ENCODE assay signal across 8 mouse cellular contexts in genomic region chr5:115428831-115429358, GRCm38 (mm10). TPM values are rescaled to one million over a fixed set of nuclear protein-coding genes. Genes with fewer than 3 reads are reported as not detected.
DNase-seq lines count a peak whose midpoint lies in the region; ATAC-seq and TF ChIP-seq lines count a peak whose summit lies in the region.

No protein-coding gene starts in this region.

- no peak for DNase-seq in heart, postnatal 25 days (ENCODE audit: low spot score)
- DNase-seq in CH12.LX (ENCODE audit: extremely low read depth) (no peak), adipocyte (ENCODE audit: low spot score) (no peak)
- no peak for DNase-seq in right cerebral cortex, postnatal 10 days (ENCODE audit: low spot score in 2 of 2)

- no peaks in the 10 kb centered on the region for H3K79me2 ChIP-seq in CH12.LX (replicated peaks; ENCODE audit: control insufficient read depth, extremely low read depth, insufficient read depth, poor library complexity, severe bottlenecking)

- no peak overlapping the region for H3K27ac ChIP-seq in heart, embryonic 11.5 days (ENCODE audit: low read depth, low read length)
- no peak overlapping the region for H3K27ac ChIP-seq in CH12.LX (ENCODE audit: insufficient read depth, low read depth)
- H3K27ac ChIP-seq in forebrain, embryonic 16.5 days (ENCODE audit: low read length), result peak overlapping the region; percentile 93
- no peak overlapping the region for H3K27ac ChIP-seq in liver, embryonic 15.5 days (replicated peaks)

- ATAC-seq in heart, embryonic 11.5 days (replicated peaks; ENCODE audit: insufficient number of reproducible peaks, low FRiP score, low TSS enrichment), result no peak
- no peak for ATAC-seq in forebrain, embryonic 16.5 days
- ATAC-seq in liver, embryonic 15.5 days (ENCODE audit: insufficient read depth), result no peak
- ATAC-seq in frontal cortex, adult (ENCODE audit: low TSS enrichment), result no peak

- 2% methylated on average over 20 of the region's 20 CpGs for WGBS in heart, embryonic 11.5 days (ENCODE audit: insufficient replicate concordance)
- WGBS in forebrain, embryonic 16.5 days, result under 1% methylated on average over 20 of the region's 20 CpGs
- 3% methylated on average over 20 of the region's 20 CpGs for whole genome bisulfite sequencing in liver, embryonic 15.5 days (ENCODE audit: insufficient replicate concordance)

- peaks cover 19% of the 10 kb centered on the region; the same call in 1 of the 2 replicates for H3K4me1 ChIP-seq in heart, embryonic 11.5 days (ENCODE audit: control insufficient read depth, insufficient read depth, low read length)
- peaks cover 0 to 11% of the 10 kb centered on the region in 2 experiments; a peak in 2 of 4 replicates for H3K4me1 ChIP-seq in CH12.LX (ENCODE audit: control insufficient read depth in 1 of 2, insufficient read depth in 2 of 2)
- H3K4me1 ChIP-seq in forebrain, embryonic 16.5 days (replicated peaks; ENCODE audit: control insufficient read depth, insufficient read depth, low read length), result peaks cover 48% of the 10 kb centered on the region
- H3K4me1 ChIP-seq in liver, embryonic 15.5 days (replicated peaks), result 0 out of 2 replicates have a peak, but pooled peaks cover 2% of the 10 kb centered on the region

- H3K36me3 ChIP-seq in heart, embryonic 11.5 days (ENCODE audit: control insufficient read depth, insufficient read depth, low read length), result no peaks in the 10 kb centered on the region
- peaks cover 0 to 16% of the 10 kb centered on the region in 2 experiments for H3K36me3 ChIP-seq in CH12.LX (replicated peaks in 1 of 2; ENCODE audit: control insufficient read depth in 1 of 2, insufficient read depth in 1 of 2, low read length in 1 of 2)
- H3K36me3 ChIP-seq in forebrain, embryonic 16.5 days (ENCODE audit: control insufficient read depth, insufficient read depth), result peaks cover 2% of the 10 kb centered on the region; the same call in 1 of the 2 replicates
- H3K36me3 ChIP-seq in liver, embryonic 15.5 days (replicated peaks), result no peaks in the 10 kb centered on the region

- no peak for TF ChIP-seq EP300 in CH12.LX (IDR thresholded peaks at IDR 0.05; ENCODE audit: low read length)

- TF ChIP-seq CTCF in CH12.LX (conservative IDR thresholded peaks at IDR 0.05 in 1 of 2, IDR thresholded peaks at IDR 0.05 in 1 of 2; ENCODE audit: low read depth in 2 of 2, low read length in 2 of 2), result no peak

- no peaks in the 10 kb centered on the region for H3K9me3 ChIP-seq in heart, embryonic 11.5 days (replicated peaks; ENCODE audit: control insufficient read depth, low read length)
- H3K9me3 ChIP-seq in CH12.LX (replicated peaks; ENCODE audit: low read length), result no peaks in the 10 kb centered on the region
- no peaks in the 10 kb centered on the region for H3K9me3 ChIP-seq in forebrain, embryonic 16.5 days (ENCODE audit: control insufficient read depth, low read length)
- no peaks in the 10 kb centered on the region for H3K9me3 ChIP-seq in liver, embryonic 15.5 days (replicated peaks)

- in situ Hi-C loops in CH12.LX (cut with MboI; ENCODE audit: low pct_ligation_motif_present, low pct_unique_long_range_greater_than_20kb, low sequenced_read_pairs), result no loop called here

- dilution Hi-C loops in CH12.LX (cut with MboI; ENCODE audit: extremely low pct_ligation_motif_present, extremely low pct_unique_long_range_greater_than_20kb, low sequenced_read_pairs), result no loop called here

- H3K27me3 ChIP-seq in heart, embryonic 11.5 days (ENCODE audit: control insufficient read depth, insufficient read depth, low read length), result peaks cover 27% of the 10 kb centered on the region
- peaks cover 5% of the 10 kb centered on the region for H3K27me3 ChIP-seq in CH12.LX (replicated peaks)
- no peaks in the 10 kb centered on the region for H3K27me3 ChIP-seq in forebrain, embryonic 16.5 days (replicated peaks; ENCODE audit: control insufficient read depth, insufficient read depth, low read length)
- peaks cover 91% of the 10 kb centered on the region for H3K27me3 ChIP-seq in liver, embryonic 15.5 days

- H3K4me3 ChIP-seq in heart, embryonic 11.5 days (ENCODE audit: low read depth, low read length), result peak overlapping the region; percentile 86
- peak overlapping the region; percentile 11 to 43 (median 13) for H3K4me3 ChIP-seq in CH12.LX (replicated peaks in 1 of 3; ENCODE audit: low read depth in 2 of 3, low read length in 2 of 3, poor library complexity in 1 of 3)
- peak overlapping the region; percentile 97 for H3K4me3 ChIP-seq in forebrain, embryonic 16.5 days (replicated peaks; ENCODE audit: low read length)
- H3K4me3 ChIP-seq in liver, embryonic 15.5 days (replicated peaks), result peak overlapping the region; percentile 54

- no peak for TF ChIP-seq POLR2A in CH12.LX (IDR thresholded peaks at IDR 0.05; ENCODE audit: low read depth, low read length)

- intact Hi-C loops in heart, postnatal 25 days (cut with DNase I), result no loop called here

- no peak for TF ChIP-seq RAD21 in CH12.LX (IDR thresholded peaks at IDR 0.05; ENCODE audit: low read depth, low read length)

- H3K9ac ChIP-seq in heart, embryonic 11.5 days (ENCODE audit: low read depth, low read length), result peak overlapping the region; percentile 82
- H3K9ac ChIP-seq in CH12.LX (ENCODE audit: insufficient read depth, low read depth), result no peak overlapping the region; the same call in 1 of the 2 replicates
- peak overlapping the region; percentile 100 for H3K9ac ChIP-seq in forebrain, embryonic 16.5 days (replicated peaks; ENCODE audit: low read depth, low read length)
- H3K9ac ChIP-seq in liver, embryonic 15.5 days, result no peak overlapping the region

- peak overlapping the region; percentile 96 for H3K4me2 ChIP-seq in heart, embryonic 11.5 days
- peak overlapping the region; percentile 29 for H3K4me2 ChIP-seq in CH12.LX (ENCODE audit: insufficient read depth, low read depth, poor library complexity, severe bottlenecking)
- peak overlapping the region; percentile 92 for H3K4me2 ChIP-seq in forebrain, embryonic 16.5 days (ENCODE audit: low read length)
- peak overlapping the region; percentile 69 for H3K4me2 ChIP-seq in liver, embryonic 15.5 days

TF ChIP-seq in CH12.LX, 34 proteins besides CTCF, POLR2A, EP300 and RAD21:
- no peak for TF ChIP-seq NELFE (IDR thresholded peaks at IDR 0.05; ENCODE audit: low read depth, low read length)
- TF ChIP-seq MAFK (IDR thresholded peaks at IDR 0.05; ENCODE audit: insufficient replicate concordance, low read length), result no peak
- no peak for TF ChIP-seq PAX5 (IDR thresholded peaks at IDR 0.05; ENCODE audit: low read length)
- no peak for TF ChIP-seq HCFC1 (IDR thresholded peaks at IDR 0.05; ENCODE audit: low read depth, low read length)
- no peak for TF ChIP-seq ZC3H11A (IDR thresholded peaks at IDR 0.05; ENCODE audit: low read depth, low read length)
- TF ChIP-seq NRF1 (IDR thresholded peaks at IDR 0.05; ENCODE audit: low read depth, low read length), result no peak
- TF ChIP-seq USF2 (conservative IDR thresholded peaks at IDR 0.05; ENCODE audit: low read depth, low read length), result no peak
- no peak for TF ChIP-seq TCF12 (IDR thresholded peaks at IDR 0.05; ENCODE audit: low read depth, low read length)
- no peak for TF ChIP-seq ZMIZ1 (IDR thresholded peaks at IDR 0.05; ENCODE audit: low read depth, low read length)
- TF ChIP-seq TBP (conservative IDR thresholded peaks at IDR 0.05; ENCODE audit: low read depth, low read length), result no peak
- TF ChIP-seq ZKSCAN1 (IDR thresholded peaks at IDR 0.05; ENCODE audit: borderline replicate concordance, low read depth, low read length), result no peak

RNA-seq across cellular contexts. Expression of gene Msi1, which starts 0.5 kb away (rescaled TPM):
- 7.6 and 9.4 TPM in 2 replicates for polyA plus RNA-seq in heart, embryonic 11.5 days (2014; fragmentation: Nextera tagmentation; extraction: Ambion mirVana)
- 1 to 10 TPM in 1 of 2 experiments, under 1 TPM in 1; 0.98 to 1.3 TPM for total RNA-seq in heart, postnatal 25 days (2021)
- total RNA-seq in CH12.LX (2012; rRNA removed) (3.3 and 4.1 TPM in 2 replicates), CH12.LX (2014; rRNA removed) (0.66 and 0.82 TPM in 2 replicates)
- 4.9 and 5.3 TPM in 2 replicates for polyA plus RNA-seq in CH12.LX (2012; ENCODE audit: insufficient read length, low read depth)
- polyA plus RNA-seq in forebrain, embryonic 16.5 days (2015; fragmentation: Nextera tagmentation; extraction: Ambion mirVana), result 53.9 and 62.2 TPM in 2 replicates
- 0.36 and 0.44 TPM in 2 replicates for polyA plus RNA-seq in liver, embryonic 15.5 days (2015; fragmentation: Nextera tagmentation; extraction: Ambion mirVana)

RNA-seq across cellular contexts. Expression of gene Pla2g1b, which starts 37.2 kb away (rescaled TPM):
- polyA plus RNA-seq in heart, embryonic 11.5 days (2014; fragmentation: Nextera tagmentation; extraction: Ambion mirVana), result 1.0 and 1.2 TPM in 2 replicates
- total RNA-seq in heart, postnatal 25 days (2021), result not detected
- total RNA-seq in CH12.LX (2012; rRNA removed) (not detected in 2 replicates), CH12.LX (2014; rRNA removed) (not detected in 2 replicates)
- polyA plus RNA-seq in CH12.LX (2012; ENCODE audit: insufficient read length, low read depth), result not detected in 2 replicates
- polyA plus RNA-seq in forebrain, embryonic 16.5 days (2015; fragmentation: Nextera tagmentation; extraction: Ambion mirVana), result not detected in 2 replicates
- polyA plus RNA-seq in liver, embryonic 15.5 days (2015; fragmentation: Nextera tagmentation; extraction: Ambion mirVana), result not detected in 2 replicates

RNA-seq across cellular contexts. Expression of gene Sirt4, which starts 55.6 kb away (rescaled TPM):
- polyA plus RNA-seq in heart, embryonic 11.5 days (2014; fragmentation: Nextera tagmentation; extraction: Ambion mirVana), result 15.8 and 19.2 TPM in 2 replicates
- total RNA-seq in heart, postnatal 25 days (2021), result 10 to 100 TPM; 16.8 to 18.5 TPM
- total RNA-seq in CH12.LX (2012; rRNA removed), result 16.7 and 18.0 TPM in 2 replicates
- total RNA-seq in CH12.LX (2014; rRNA removed), result 8.2 and 10.0 TPM in 2 replicates
- polyA plus RNA-seq in CH12.LX (2012; ENCODE audit: insufficient read length, low read depth), result 13.3 and 15.3 TPM in 2 replicates
- polyA plus RNA-seq in forebrain, embryonic 16.5 days (2015; fragmentation: Nextera tagmentation; extraction: Ambion mirVana), result 32.7 and 37.6 TPM in 2 replicates
- polyA plus RNA-seq in liver, embryonic 15.5 days (2015; fragmentation: Nextera tagmentation; extraction: Ambion mirVana), result 6.0 and 6.1 TPM in 2 replicates

Comparison
In these comparisons a context has a peak if more than half of its experiments do, and no peak if none do; other contexts are left out.
1. H3K4me2 ChIP-seq: peak in every context shown above with its lines; median percentile 96 in heart, embryonic 11.5 days; 92 in forebrain, embryonic 16.5 days; 69 in liver, embryonic 15.5 days; 29 in CH12.LX.
2. H3K4me3 ChIP-seq: peak in every context shown above with its lines; median percentile 97 in forebrain, embryonic 16.5 days; 86 in heart, embryonic 11.5 days; 54 in liver, embryonic 15.5 days; 13 in CH12.LX.
3. H3K9ac ChIP-seq: peak in heart, embryonic 11.5 days (single experiment) and forebrain, embryonic 16.5 days (single experiment); none in CH12.LX (single experiment) and liver, embryonic 15.5 days (single experiment).